Mouse (Mus musculus) brain, embryonic 14.5 days (tissue): Measurements from ENCODE around the gene Pan3.

Experiments used
- CTCF ChIP-seq: fragments of 200-500 bp; IDR thresholded peaks from 2 replicates; pipeline ENCODE4 v1.5.1; 2012; ENCODE audit warnings: inconsistent platforms, mild to moderate bottlenecking, moderate library complexity, borderline replicate concordance; ENCODE audit not compliant: insufficient read depth, insufficient read length; ENCODE audit errors: extremely low read depth
- POLR2A ChIP-seq: fragments of 200-500 bp; IDR thresholded peaks from 2 replicates; pipeline ENCODE4 v1.6.1; 2012; ENCODE audit warnings: mild to moderate bottlenecking, inconsistent platforms, borderline replicate concordance; ENCODE audit not compliant: poor library complexity, insufficient read depth, insufficient read length, severe bottlenecking; ENCODE audit errors: extremely low read depth

- no peak for TF ChIP-seq CTCF
- TF ChIP-seq POLR2A: no peak
Observed at GRCm38 (mm10) chr5:147565444-147565843, 135.5 kb downstream of the Pan3 start.
